Mouse (Mus musculus): ENCODE measurements around the gene Cdc37.

Cdc37 gene

DNA sequence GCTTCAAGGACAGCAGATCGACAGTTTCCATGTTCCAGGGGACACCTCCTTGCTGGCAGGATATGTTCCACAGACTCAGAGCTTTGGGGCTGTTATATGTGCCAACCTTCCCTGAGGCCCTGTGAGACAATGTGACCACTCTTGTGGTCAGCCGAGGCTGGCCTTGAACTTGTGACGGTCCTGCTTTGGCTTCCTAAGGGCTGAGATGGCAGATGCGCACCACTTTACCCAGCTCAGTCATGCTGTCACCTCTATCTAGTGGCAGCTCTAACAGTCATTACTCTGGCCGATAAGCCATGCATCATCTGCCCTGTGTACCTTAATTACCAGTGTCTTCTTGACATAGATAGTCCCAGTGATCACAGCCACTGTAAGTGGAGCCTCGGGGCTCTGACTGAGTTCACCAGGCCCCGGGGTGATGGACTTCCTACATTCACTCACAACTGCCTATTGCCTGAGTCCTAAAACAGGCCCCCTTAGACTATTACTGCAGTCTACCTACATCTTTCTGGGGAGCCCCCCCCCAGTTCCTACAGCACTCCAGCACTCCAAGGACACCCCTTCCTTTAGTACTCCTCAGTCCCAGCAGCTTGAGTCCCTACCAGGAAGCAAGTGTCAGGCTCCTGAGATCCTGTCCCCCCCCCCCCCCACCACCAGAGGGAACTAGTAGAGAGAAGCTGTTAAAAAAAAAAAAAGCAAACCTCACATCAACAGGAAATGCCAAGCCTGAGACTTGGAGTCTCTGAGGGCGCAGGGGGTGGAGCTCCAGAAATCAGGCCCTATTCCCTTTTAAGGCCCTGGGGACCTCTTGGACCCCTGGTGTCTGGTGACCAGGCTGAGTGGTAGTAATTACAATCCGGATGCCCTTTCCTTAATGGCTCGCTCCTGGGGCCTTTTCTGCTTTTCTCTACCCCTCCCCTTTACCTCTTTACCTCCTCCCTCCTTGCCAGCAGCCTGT lies 17.6 kb upstream of the Cdc37 start:
- DNase-seq = no peak

DNA sequence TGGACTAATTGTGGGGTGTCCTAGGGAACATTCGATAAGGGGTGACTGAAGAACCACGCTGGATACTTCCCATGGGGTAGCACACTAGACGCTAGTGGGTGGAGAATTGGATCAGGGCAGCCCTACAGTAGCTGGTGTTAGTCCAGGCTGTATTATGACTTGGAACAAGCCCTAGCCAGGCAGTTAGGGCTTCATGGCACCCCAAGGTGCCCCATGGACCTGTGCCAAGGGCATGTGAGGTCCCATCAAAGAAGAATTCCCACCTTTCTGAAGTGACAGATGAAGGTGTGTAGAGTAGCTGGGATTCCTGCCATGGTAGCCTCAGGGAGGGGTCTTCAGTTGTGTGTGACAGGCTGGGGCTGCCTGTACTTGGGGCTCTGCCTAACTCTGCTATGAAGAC lies 16.7 kb upstream of the Cdc37 start:
- no peak for DNase-seq

DNA sequence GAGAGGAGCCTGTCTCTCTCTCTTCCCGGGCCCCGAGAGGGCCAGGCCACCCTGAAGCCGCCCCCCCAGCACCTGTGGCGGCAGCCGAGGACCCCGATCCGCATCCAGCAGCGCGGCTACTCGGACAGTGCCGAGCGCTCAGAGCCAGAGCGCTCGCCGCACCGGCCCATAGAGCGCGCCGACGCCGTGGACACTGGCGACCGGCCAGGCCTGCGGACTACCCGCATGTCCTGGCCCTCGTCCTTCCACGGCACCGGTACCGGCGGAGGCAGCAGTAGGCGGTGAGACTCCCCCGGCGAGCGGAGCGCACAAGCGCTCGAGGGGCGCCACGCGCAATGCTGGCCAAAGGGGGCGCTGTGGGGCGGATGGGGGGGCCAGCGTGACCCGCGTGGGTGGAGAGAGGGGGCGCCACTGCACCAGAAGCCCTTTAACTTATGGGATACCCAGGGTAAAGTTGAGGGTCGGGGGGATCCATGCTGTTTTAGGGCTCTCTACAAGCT lies 16.2 kb upstream of the Cdc37 start:
- DNase-seq = no peak

DNA sequence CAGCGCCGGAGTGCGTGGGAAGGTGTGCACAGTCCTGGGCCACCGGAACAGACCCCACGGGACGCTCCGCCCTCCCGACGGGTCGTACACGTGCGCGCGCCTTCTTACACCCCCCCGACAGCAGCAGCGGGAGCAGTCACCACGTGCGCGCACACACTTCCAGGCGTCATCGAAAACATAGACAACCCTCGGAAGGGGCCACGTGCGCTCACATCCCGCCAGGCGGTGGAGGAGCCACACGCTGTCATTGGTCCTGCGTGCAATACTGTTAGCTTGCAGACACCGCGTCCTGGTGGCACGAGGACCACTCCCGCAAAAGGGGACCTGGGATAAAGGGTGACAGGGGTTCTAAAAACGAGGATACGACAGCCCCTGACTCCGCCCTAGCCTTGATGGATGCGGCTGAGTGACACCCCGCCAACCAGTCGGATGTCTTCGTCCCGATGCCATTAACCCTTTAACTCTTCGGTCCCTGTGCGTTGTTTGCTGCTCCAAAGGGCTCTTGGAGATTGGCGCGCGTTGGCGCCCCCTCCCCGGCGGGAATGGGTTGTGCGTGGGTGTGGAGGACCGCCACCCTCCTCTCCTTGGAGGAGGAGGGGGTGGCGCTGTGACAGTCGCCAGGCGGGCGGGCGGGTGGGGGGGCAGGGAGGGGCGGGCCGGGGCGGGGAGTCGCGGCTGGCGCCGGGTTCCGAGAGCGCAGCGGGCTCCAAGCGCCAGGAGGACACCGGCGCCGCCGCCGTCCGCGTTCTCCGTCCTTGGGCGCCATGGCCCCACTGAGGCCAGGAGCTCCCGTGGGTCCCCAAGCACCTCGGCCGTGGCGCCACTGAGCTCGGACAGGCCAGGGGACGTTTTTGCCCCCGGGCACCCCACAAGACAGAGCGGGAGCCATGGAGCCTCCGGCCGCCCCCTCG lies 15.5 kb upstream of the Cdc37 start, which contains the start of gene Pde4a:
Pde4a (plus strand) TSS at position 674 of the 911 bp plus-strand sequence.
- DNase-seq = no peak

- DNase-seq = no peak
Observed at GRCm38 (mm10) chr9:21164072-21164471, 14.3 kb upstream of the Cdc37 start.

GRCm38 (mm10) chr9:21163086-21164050 lies 13.6 kb upstream of the Cdc37 start:
- no peak for DNase-seq

GRCm38 (mm10) chr9:21161209-21161909 lies 11.6 kb upstream of the Cdc37 start:
- peak; percentile 93 for DNase-seq

DNA sequence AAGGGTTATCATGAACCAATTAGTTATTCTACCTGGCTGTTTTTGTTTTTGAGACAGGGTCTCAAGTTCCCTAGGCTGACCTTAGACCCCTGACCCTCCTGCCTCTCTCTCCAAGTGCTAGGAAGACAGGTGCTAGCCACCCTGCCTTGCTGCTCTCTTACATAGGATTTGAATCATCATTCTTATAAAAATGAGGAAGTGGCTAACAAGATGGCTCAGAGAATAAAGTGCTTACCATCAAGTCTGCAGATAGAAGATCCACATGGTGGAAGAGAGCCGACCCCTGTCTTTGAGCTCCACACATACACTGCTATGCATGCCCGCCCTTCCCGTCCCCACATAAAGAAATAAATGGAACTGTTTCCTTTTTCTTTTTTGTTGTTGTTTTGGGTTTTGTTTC lies 5.0 kb upstream of the Cdc37 start:
- DNase-seq = no peak

- DNase-seq = no peak
Observed at GRCm38 (mm10) chr9:21153833-21154232, 4.1 kb upstream of the Cdc37 start.

DNA sequence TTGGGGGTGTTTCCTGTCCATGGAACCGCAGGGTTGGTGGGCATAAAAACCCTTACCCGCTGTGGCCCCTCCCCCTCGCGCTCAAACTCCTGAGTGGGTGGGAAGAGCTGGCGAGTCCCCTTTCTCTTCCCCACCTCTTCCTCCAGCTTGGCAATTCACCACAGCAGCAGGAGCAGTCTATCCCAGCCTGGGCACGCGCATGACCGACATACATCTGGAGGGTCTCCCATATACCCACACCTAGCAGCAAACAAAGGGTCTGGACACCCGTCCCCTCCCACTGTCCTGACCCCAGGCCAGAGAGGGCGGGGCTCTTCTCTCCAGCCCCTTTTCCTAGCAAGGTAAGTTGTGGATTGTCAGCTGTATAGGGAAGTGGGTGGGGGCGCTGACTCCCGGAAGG lies 3.5 kb upstream of the Cdc37 start:
- DNase-seq = no peak

GRCm38 (mm10) chr9:21152715-21153114 lies 2.9 kb upstream of the Cdc37 start:
- DNase-seq = no peak

DNA sequence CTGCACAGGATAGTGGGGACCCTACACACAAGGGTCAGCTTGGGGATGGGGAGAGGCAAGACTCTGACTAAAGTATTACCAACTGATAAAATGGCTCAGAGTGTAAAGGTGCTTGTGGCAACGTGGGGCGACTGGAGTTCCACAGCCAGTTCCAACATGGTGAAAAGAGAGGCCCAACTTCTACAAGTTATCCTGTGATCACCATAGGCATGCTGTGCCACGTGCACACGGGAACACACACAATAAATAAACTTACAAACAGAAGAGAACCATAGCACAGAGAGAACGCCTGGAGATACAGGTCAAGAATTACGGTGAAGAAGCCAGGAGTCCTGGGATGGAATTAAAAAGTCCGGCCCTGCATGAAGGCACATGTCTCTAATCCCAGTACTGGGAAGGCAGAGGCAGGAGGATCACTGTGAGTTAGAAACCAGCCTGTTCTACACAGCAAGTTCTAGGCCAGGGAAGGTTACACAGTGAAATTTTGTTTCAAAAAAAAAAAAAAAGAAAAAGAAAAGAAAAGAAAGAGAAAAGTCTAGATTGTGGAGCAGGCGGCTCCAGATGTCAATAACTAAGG lies 617 bp downstream of the Cdc37 start:
- no peak for DNase-seq

- DNase-seq = no peak
Observed at GRCm38 (mm10) chr9:21148427-21148826, 1.4 kb downstream of the Cdc37 start.

DNA sequence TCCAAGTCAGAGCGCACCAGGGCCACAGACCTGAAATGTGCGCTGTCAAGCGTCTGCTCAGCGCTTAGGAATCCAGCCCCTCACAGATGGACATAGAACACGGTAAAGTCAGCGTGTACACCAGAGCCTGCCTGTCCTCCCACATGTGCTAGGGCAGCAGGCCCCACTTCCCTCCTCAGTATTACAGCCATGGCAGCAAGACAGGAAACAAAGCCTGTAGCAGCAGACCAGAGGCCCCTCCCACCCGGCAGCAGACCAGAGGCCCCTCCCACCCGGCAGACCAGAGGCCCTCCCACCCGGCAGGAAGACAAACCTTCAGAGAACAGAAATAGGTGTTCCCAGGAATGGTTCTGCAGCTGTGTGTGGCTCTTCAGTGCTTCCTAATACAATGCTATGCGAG lies 3.1 kb downstream of the Cdc37 start:
- no peak for DNase-seq

- DNase-seq = no peak
Observed at GRCm38 (mm10) chr9:21145431-21145830, 4.4 kb downstream of the Cdc37 start.

GRCm38 (mm10) chr9:21144361-21144760 lies 5.4 kb downstream of the Cdc37 start:
- no peak for DNase-seq

- no peak for DNase-seq
Observed at GRCm38 (mm10) chr9:21141922-21142321, 7.9 kb downstream of the Cdc37 start.

GRCm38 (mm10) chr9:21138386-21138785 lies 11.4 kb downstream of the Cdc37 start:
- no peak for DNase-seq

DNA sequence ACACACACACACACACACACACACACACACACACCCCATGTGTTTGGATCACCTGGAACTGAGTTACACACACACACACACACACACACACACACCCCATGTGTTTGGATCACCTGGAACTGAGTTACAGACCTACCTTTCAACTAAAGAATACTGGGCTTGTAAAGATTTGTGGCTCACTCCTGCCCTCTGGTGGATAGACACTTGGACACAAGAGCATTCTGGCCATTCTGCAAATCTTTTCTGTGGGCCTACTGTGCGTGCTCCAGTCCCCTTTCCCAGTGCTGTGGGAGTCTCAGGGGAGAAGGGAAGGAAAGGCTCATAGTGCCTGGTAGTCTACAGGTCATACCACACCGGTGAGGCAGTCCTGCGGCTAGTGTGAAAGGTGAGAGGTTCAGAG lies 12.6 kb downstream of the Cdc37 start:
- DNase-seq = peak; percentile 54

DNA sequence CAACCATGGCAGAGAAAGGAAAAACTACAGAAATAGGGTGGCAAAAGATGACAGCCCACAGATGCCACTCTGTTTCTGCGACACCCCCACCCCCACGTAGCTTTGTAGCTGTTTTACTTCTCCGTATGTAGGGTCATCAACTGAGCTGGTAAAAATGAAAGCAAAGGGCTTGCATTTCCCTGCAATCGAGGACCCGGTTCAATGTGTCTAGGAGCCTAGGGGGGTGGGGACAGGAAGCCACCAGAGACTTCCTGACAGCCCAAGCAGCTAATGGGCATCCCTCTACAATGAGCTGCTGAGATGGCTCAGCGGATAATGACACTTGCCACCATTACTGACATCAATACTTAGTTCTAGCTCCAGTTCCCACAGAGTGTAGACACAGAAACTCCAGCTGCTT lies 13.4 kb downstream of the Cdc37 start:
- no peak for DNase-seq

GRCm38 (mm10) chr9:21135941-21136381 lies 13.8 kb downstream of the Cdc37 start:
- no peak for DNase-seq
